Mouse (Mus musculus) G1E-ER4 (cell line): ENCODE measurements around the gene Mgrn1. TPM values are rescaled to one million over a fixed set of nuclear protein-coding genes. Genes with fewer than 3 reads are reported as not detected.

ENCODE experiments used
- GATA1 ChIP-seq: IDR thresholded peaks from one replicate; pipeline ENCODE4 v1.8.0; 2012; ENCODE audit warnings: low read length, inconsistent platforms
- polyA plus RNA-seq: library from polyadenylated mRNA; stranded (reverse); fragments of >175 nt; gene quantifications from 2 replicates; pipeline ENCODE4 v1.2.3, GENCODE M21; 2012

Gene Mgrn1
- polyA plus RNA-seq, 1 experiment = 21.5 TPM

- no peak for TF ChIP-seq GATA1
These were observed 52.9 kb downstream of the Mgrn1 start for GRCm38 (mm10) chr16:4938989-4939388.

- TF ChIP-seq GATA1 = no peak
These were observed 53.4 kb downstream of the Mgrn1 start for GRCm38 (mm10) chr16:4939412-4939811.

GRCm38 (mm10) chr16:4940311-4940850 lies 54.3 kb downstream of the Mgrn1 start:
- TF ChIP-seq GATA1 = no peak

GRCm38 (mm10) chr16:4941016-4941415 lies 55.0 kb downstream of the Mgrn1 start:
- TF ChIP-seq GATA1 = no peak

GRCm38 (mm10) chr16:4942868-4943267 lies 56.8 kb downstream of the Mgrn1 start:
- TF ChIP-seq GATA1 = no peak

- no peak for TF ChIP-seq GATA1
These were observed 57.4 kb downstream of the Mgrn1 start for GRCm38 (mm10) chr16:4943431-4943830.

- no peak for TF ChIP-seq GATA1
These were observed 59.4 kb downstream of the Mgrn1 start for GRCm38 (mm10) chr16:4945415-4945814.

GRCm38 (mm10) chr16:4946155-4946554 lies 60.1 kb downstream of the Mgrn1 start:
- no peak for TF ChIP-seq GATA1

GRCm38 (mm10) chr16:4947378-4947777 lies 61.3 kb downstream of the Mgrn1 start:
- TF ChIP-seq GATA1 = no peak

GRCm38 (mm10) chr16:4956609-4957008 lies 70.6 kb downstream of the Mgrn1 start:
- no peak for TF ChIP-seq GATA1

- TF ChIP-seq GATA1 = no peak
These were observed 71.4 kb downstream of the Mgrn1 start for GRCm38 (mm10) chr16:4957446-4957845.

GRCm38 (mm10) chr16:4960260-4960659 lies 74.2 kb downstream of the Mgrn1 start:
- no peak for TF ChIP-seq GATA1

GRCm38 (mm10) chr16:4963346-4963745 lies 77.3 kb downstream of the Mgrn1 start:
- TF ChIP-seq GATA1 = no peak

GRCm38 (mm10) chr16:4963797-4964709 lies 78.0 kb downstream of the Mgrn1 start, which contains the start of gene Anks3:
Gene Anks3, minus strand, starts transcription at chr16:4964205.
- TF ChIP-seq GATA1 = no peak

GRCm38 (mm10) chr16:4964731-4965391 lies 78.8 kb downstream of the Mgrn1 start:
- no peak for TF ChIP-seq GATA1
